Mouse (Mus musculus) heart, embryonic 16.5 days (tissue): ENCODE results near the gene Hsh2d. TPM values are rescaled to one million over a fixed set of nuclear protein-coding genes. Genes with fewer than 3 reads are reported as not detected.
A peak's percentile ranks its signal among the peaks of the same experiment; 100 is the strongest.

Experiments used
- ATAC-seq: fragments of 200-750 bp; cut with Nextera tagmentation; replicated peaks from 2 replicates; pipeline ENCODE4 v1.8.0; 2017; ENCODE audit warnings: moderate number of reproducible peaks; ENCODE audit not compliant: insufficient read depth, low FRiP score; ENCODE audit errors: extremely low read depth
- H3K27ac ChIP-seq: fragments of 300-500 bp; sonication (generic); 2 replicates; pipeline ENCODE4 v1.5.1; 2014; ENCODE audit warnings: mild to moderate bottlenecking, low read length, control low read depth, moderate library complexity
- H3K27me3 ChIP-seq: fragments of 300-500 bp; sonication (generic); 2 replicates; pipeline ENCODE4 v1.6.1; 2014; ENCODE audit warnings: low read length, mixed read lengths; ENCODE audit not compliant: control insufficient read depth, insufficient read depth
- H3K36me3 ChIP-seq: fragments of 300-500 bp; sonication (generic); 2 replicates; pipeline ENCODE4 v1.6.1; 2014; ENCODE audit not compliant: control insufficient read depth, insufficient read depth
- H3K4me1 ChIP-seq: fragments of 300-500 bp; sonication (generic); 2 replicates; pipeline ENCODE4 v1.6.1; 2014; ENCODE audit warnings: low read length, mixed read lengths; ENCODE audit not compliant: control insufficient read depth, insufficient read depth
- H3K4me2 ChIP-seq: fragments of 300-500 bp; sonication (generic); 2 replicates; pipeline ENCODE4 v1.6.1; 2014; ENCODE audit warnings: low read depth, mild to moderate bottlenecking, control low read depth, low read length
- H3K4me3 ChIP-seq: fragments of 300-500 bp; sonication (generic); 2 replicates; pipeline ENCODE4 v1.5.1; 2014; ENCODE audit warnings: mild to moderate bottlenecking, control low read depth, low read length
- H3K9ac ChIP-seq: fragments of 300-500 bp; sonication (generic); 2 replicates; pipeline ENCODE4 v1.6.1; 2014; ENCODE audit warnings: low read length, control low read depth
- H3K9me3 ChIP-seq: fragments of 300-500 bp; sonication (generic); replicated peaks from 2 replicates; pipeline ENCODE4 v1.6.1; 2016; ENCODE audit warnings: low read length; ENCODE audit not compliant: control insufficient read depth
- WGBS: fragments of 180-500 bp; shearing (Covaris S2); extraction: QIAGEN DNeasy Blood & Tissue Kit; methylation state at CpG from one replicate; pipeline ENCODE4 v1.1.7; 2014; 5-methylcytosine and 5-hydroxymethylcytosine counted together
- polyA plus RNA-seq: library from polyadenylated mRNA; unstranded; fragments of >200 nt; fragmentation: Nextera tagmentation; extraction: Ambion mirVana; gene quantifications from 2 replicates; pipeline ENCODE4 v1.2.1, GENCODE M21; 2015

Gene Hsh2d
- polyA plus RNA-seq, 1 experiment from 2014 or later: 1.1 TPM

DNA sequence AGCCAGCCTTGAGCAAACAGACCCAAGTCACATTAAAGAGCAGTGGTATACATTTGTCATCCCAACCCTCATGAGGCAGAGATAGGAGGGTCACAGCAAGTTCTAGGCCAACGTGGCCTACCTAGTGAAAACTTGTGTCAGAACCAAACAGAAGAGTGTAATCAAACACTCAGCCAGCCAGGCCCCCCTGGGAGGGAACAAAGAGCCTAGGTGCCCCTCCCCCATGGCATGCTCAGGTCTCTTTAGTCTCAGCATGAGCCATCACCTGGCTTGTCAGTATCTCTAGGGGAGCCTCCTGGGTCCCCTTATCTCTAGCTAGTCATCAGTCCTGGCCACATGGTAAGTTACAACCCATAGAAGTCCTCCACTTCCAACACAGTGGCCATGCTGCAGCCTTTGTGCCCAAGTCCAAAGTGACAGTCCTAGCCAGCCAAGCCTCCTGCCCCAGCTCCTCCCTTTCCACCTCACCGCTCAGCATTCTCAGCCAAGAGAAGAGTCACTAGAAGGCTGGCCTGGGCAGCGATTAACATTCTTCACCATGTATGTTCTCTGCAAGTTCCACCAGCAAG lies 19.7 kb upstream of the Hsh2d start:
- Histone ChIP-seq H3K4me3 (no peak overlapping the region), H3K9me3 (no peaks in the 10 kb centered on the region), H3K4me2 (no peak overlapping the region), H3K9ac (no peak overlapping the region), H3K27ac (no peak overlapping the region), H3K36me3 (peaks cover 59% of the 10 kb centered on the region), H3K27me3 (no peaks in the 10 kb centered on the region), H3K4me1 (no peaks in the 10 kb centered on the region)
- WGBS: 67% methylated on average over 3 of the region's 3 CpGs
- no peak for ATAC-seq

DNA sequence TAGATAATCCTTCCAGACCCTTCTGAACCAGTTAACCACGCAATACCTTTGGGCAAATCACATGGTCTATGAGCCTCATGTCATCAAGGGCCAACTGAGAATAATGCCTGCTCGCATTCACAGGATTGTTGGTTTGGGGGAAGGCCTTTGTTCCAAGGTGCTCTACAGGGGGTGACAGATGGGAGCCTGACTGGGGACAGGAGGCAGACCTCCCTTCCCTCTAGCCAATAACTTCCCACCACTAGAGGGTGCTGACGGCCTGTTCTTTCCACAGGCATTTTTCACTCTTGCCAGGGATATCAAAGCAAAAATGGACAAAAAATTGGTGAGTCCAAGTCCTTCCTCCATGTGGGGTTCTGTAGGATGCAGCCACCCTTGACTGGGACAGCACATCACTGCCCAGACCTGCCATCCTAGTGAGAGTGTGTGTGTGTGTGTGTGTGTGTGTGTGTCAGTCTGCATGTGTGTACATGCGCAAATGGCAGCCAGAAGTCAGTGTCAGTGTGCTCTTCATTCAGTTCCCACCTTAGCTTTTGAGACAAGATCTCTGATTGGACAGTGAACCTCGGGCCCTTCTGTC lies 12.0 kb upstream of the Hsh2d start:
- 60% methylated on average over 5 of the region's 5 CpGs for WGBS
- Histone ChIP-seq H3K4me3 (no peak overlapping the region), H3K4me1 (no peaks in the 10 kb centered on the region), H3K4me2 (no peak overlapping the region), H3K9me3 (no peaks in the 10 kb centered on the region), H3K27ac (no peak overlapping the region), H3K36me3 (peaks cover 58% of the 10 kb centered on the region), H3K27me3 (no peaks in the 10 kb centered on the region), H3K9ac (no peak overlapping the region)
- 0 out of 2 replicates have a peak, but pooled peaks have one; percentile 32 for ATAC-seq

DNA sequence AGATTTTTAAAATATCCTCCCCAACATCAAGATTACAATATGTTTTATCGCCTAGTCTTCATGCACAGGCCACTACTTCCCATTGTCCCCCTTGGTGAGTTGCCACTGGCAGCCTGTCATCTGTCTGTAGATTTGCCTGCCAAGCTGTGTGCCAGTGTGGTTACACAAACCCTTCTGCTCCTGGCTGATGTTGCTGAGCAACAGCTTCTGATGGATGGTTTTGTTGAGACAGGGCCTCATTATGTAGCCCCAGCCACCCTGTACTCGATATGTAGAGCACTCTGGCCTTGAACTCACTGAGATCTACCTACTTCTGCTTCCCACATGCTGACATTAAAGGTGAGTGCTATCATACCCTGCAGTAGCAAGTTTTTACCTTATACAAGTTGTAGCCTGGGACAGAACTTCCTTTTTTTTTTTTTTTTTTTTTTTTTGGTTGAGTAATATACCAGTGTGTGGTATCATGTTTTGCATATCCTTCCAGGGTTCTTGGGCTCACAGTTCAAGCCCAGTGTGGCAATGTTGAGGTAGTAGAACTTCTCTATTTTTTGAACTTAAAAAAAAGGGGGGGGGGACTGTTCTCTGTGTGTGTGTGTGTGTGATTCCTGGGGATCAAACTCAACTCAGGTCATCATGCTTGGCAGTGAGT lies 5.8 kb upstream of the Hsh2d start:
- no peaks in the 10 kb centered on the region for H3K27me3 ChIP-seq
- H3K36me3 ChIP-seq: peaks cover 12% of the 10 kb centered on the region
- H3K27ac ChIP-seq: no peak overlapping the region
- no peak overlapping the region for H3K4me3 ChIP-seq
- no peaks in the 10 kb centered on the region for H3K9me3 ChIP-seq
- no peak overlapping the region for H3K4me2 ChIP-seq
- WGBS: 80% methylated on average over 2 of the region's 2 CpGs
- H3K4me1 ChIP-seq: no peaks in the 10 kb centered on the region
- ATAC-seq: no peak
- H3K9ac ChIP-seq: no peak overlapping the region

DNA sequence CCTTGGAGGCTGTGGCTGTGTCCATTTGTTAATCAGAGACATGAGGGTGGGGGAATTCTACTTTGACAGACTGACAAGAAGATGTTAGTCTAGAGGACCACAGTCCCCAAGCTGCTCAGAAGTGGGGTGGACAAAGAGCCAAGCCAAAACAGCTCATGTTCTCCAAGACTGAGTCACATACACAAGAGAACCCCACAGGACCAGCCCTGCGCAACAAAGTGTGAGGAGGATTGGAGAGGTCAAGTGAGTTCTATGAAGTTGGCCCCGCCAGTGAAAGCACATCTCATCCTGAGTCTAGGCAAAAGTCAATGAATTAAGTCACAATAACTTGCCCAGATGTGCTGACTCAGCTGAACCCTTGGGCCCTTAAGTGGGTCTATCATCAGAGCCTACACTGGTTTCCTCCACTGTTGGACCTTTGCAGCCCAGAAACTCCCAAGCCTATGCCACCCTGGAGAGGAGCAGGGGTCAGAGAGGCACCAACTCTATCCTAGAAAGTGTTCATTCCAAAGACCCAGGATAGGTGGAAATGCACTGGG lies 1.6 kb upstream of the Hsh2d start:
- Histone ChIP-seq H3K4me3 (no peak overlapping the region), H3K4me1 (no peaks in the 10 kb centered on the region), H3K27me3 (no peaks in the 10 kb centered on the region), H3K4me2 (no peak overlapping the region), H3K36me3 (no peaks in the 10 kb centered on the region), H3K9ac (no peak overlapping the region), H3K27ac (no peak overlapping the region), H3K9me3 (no peaks in the 10 kb centered on the region)
- WGBS: 79% methylated on average over 2 of the region's 2 CpGs
- no peak for ATAC-seq

DNA sequence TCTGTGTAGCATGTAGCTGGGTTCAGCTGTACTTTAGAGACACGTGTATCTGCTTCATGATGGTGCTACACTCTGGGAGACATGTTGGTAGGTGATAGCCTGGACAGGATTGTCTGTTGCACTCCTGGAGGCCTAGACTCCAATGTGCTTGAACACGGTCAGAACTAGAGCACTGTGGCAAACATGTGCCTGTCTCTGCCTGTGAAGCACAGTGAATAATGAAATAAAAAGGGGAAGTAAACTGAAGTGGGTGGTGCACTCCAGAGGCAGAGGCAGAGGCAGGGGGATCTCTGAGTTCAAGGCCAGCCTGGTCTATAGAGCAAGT lies 739 bp downstream of the Hsh2d start:
- Histone ChIP-seq H3K4me2 (no peak overlapping the region), H3K36me3 (no peaks in the 10 kb centered on the region), H3K9me3 (no peaks in the 10 kb centered on the region), H3K4me1 (no peaks in the 10 kb centered on the region), H3K27me3 (no peaks in the 10 kb centered on the region), H3K27ac (no peak overlapping the region), H3K9ac (no peak overlapping the region), H3K4me3 (no peak overlapping the region)
- ATAC-seq: no peak
- 70% methylated on average over 2 of the region's 2 CpGs for WGBS

DNA sequence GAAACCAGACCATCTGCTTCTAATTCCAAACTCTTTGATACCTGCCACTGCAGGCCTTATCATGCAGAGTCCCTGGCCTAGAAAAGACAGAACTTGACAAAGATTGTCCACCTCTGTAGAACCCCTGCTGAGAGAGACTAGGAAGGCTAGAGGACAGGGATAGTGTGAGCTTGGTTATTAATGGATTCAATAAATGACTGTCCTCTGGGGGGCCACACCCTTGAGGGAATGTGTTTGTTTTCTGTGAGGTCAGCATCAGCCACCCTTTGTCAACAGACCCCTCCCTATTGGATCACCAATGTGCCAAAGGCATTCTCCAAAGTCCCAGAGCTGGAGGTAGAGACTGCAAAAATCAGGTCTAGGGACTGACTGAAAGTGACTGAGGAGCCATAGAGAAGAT lies 2.6 kb downstream of the Hsh2d start:
- Histone ChIP-seq H3K9me3 (no peaks in the 10 kb centered on the region), H3K4me3 (no peak overlapping the region), H3K27me3 (no peaks in the 10 kb centered on the region), H3K27ac (no peak overlapping the region), H3K4me1 (no peaks in the 10 kb centered on the region), H3K9ac (no peak overlapping the region), H3K36me3 (no peaks in the 10 kb centered on the region), H3K4me2 (no peak overlapping the region)
- no peak for ATAC-seq

DNA sequence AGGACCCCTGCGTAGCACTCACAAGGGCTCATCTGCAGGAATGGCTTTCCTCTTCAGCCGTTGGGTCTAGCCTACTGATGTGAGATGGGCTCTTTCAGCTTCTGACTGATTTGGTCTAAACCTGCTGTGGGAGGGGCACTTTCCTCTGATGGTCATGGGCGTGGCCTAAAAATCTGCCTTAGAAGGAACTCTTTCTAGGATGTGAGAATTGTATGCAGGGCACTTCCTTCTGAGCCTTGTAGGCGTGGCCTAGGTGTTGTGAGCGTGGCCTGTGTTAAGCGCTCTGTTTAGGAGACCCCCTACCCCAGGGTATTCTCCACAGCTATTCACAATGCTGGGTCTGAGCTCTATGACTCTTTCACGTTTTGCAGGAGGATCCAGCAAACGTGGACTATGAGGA lies 8.6 kb downstream of the Hsh2d start:
- H3K4me3 ChIP-seq: no peak overlapping the region
- 57% methylated on average over 8 of the region's 8 CpGs for WGBS
- H3K4me1 ChIP-seq: no peaks in the 10 kb centered on the region
- no peak overlapping the region for H3K4me2 ChIP-seq
- H3K9ac ChIP-seq: no peak overlapping the region
- H3K27ac ChIP-seq: no peak overlapping the region
- H3K27me3 ChIP-seq: no peaks in the 10 kb centered on the region
- no peaks in the 10 kb centered on the region for H3K36me3 ChIP-seq
- ATAC-seq: no peak
- peaks cover 16% of the 10 kb centered on the region for H3K9me3 ChIP-seq

DNA sequence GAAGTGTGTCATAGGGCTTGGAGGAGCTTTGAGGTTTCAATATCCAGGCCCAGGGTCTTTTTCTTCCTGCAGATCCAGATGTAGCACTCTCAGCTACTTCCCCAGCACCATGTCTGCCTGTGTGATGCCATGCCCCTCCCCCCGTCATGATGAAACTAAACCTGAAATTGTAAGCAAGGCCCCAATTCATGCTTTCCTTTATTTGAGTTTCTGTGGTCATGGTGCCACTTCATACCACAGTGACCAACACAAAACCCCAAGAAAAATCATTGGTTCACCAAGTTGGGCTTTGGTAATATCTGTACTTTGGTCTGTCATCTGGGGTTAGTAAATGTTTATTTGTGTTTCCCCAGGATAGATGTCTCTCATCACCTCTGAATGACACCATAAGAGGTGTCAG lies 19.1 kb downstream of the Hsh2d start:
- Histone ChIP-seq H3K27ac (no peak overlapping the region), H3K4me2 (no peak overlapping the region), H3K36me3 (no peaks in the 10 kb centered on the region), H3K4me1 (no peaks in the 10 kb centered on the region), H3K9me3 (peaks cover 12% of the 10 kb centered on the region), H3K27me3 (no peaks in the 10 kb centered on the region), H3K9ac (no peak overlapping the region), H3K4me3 (no peak overlapping the region)
- 84% methylated on average over 1 of the region's 1 CpGs for WGBS
- ATAC-seq: no peak

DNA sequence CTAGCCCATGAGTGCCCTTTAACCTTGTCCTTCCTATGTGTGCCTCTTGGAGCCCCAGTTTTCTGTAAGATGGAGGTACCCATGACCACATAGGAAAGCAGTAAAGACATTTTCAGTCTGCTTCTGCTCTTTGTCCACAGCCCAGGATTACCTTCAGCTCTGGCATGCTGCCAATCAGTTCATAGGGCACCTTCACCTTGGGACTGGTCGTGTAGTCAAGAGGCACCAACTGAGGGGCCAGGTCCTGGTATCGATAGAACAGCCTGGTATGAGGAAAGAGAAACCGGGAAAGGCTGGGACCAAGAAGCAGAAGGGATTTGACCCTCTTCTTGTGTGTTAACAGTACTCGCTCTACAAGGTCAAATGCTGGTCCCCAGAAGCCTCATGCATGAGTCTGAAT lies 20.8 kb downstream of the Hsh2d start:
- H3K4me3 ChIP-seq: no peak overlapping the region
- no peaks in the 10 kb centered on the region for H3K36me3 ChIP-seq
- no peaks in the 10 kb centered on the region for H3K4me1 ChIP-seq
- WGBS: 56% methylated on average over 4 of the region's 4 CpGs
- no peaks in the 10 kb centered on the region for H3K9me3 ChIP-seq
- H3K27me3 ChIP-seq: 0 out of 2 replicates have a peak, but pooled peaks cover 2% of the 10 kb centered on the region
- H3K4me2 ChIP-seq: no peak overlapping the region
- no peak overlapping the region for H3K27ac ChIP-seq
- ATAC-seq: no peak
- H3K9ac ChIP-seq: no peak overlapping the region
